Mouse (Mus musculus) CH12F3 (cell line): ENCODE results near the gene Dcpp2.
"Not testable (repeated sequence)": the region's sequence is repeated elsewhere in the genome, so short reads cannot be mapped to it uniquely, and the experiment has no call there.

ENCODE experiments used
- in situ Hi-C: fragments of 300-500 bp; cut with MboI; formaldehyde crosslinking; loops from 2 replicates; pipeline ENCODE4 v1.14.3; 2020; ENCODE audit warnings: low sequenced_read_pairs

The Dcpp2 gene

DNA sequence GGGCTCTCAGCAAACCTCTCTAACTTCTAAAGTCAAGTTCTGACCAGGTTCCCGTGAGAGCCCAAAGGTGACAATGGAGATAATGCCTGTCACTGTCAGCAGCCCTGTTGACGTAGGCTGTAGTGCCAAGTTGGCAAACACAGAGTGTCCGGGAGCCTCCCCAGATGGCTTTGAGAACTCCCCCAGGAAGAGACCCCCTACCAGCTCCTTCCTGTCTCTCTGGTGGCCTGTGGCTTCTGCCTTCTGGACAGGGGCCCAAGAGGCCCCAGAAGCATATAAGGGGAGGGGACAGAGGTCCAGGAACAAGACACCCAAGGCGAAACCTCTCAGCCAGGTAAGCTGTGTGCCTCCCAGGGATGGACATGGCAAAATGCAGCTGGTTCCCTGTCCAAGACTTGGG lies at the start of gene Dcpp2, which contains the start of gene Dcpp1:
Dcpp2 (plus strand) TSS at position 305 of the 400 bp plus-strand sequence.
Dcpp1 (plus strand) TSS at position 301 of the 400 bp plus-strand sequence.
- in situ Hi-C loops: not testable (repeated sequence)

- in situ Hi-C loops: no loop called here
Observed at GRCm38 (mm10) chr17:23831201-23831600, 49.5 kb upstream of the Dcpp2 start.

GRCm38 (mm10) chr17:23836006-23836575 lies 44.6 kb upstream of the Dcpp2 start, which contains the start of gene Prss33:
Gene Prss33, minus strand, starts transcription at chr17:23836056.
- in situ Hi-C loops: no loop called here

DNA sequence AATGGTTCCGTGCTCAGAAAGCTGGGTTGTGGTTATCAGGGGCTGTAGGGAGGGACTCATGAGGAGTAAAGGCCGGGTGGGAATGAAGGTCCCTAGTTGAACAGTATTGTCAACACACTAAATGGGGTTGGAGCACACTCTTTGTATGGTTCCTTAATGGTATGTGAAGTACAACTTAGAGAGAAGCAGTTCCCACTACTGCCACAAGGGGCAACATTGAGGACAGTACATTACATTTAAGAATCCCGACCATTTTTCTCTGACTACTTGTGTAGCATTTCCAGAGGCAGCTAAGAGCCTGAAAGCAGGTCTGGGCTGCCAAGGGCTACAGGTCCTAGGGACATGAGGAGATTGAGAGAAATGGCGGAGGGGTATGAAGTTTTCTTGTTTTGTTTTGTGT lies 39.5 kb upstream of the Dcpp2 start:
- in situ Hi-C loops: no loop called here

- in situ Hi-C loops: no loop called here
Observed at GRCm38 (mm10) chr17:23843141-23843811, 37.4 kb upstream of the Dcpp2 start.

DNA sequence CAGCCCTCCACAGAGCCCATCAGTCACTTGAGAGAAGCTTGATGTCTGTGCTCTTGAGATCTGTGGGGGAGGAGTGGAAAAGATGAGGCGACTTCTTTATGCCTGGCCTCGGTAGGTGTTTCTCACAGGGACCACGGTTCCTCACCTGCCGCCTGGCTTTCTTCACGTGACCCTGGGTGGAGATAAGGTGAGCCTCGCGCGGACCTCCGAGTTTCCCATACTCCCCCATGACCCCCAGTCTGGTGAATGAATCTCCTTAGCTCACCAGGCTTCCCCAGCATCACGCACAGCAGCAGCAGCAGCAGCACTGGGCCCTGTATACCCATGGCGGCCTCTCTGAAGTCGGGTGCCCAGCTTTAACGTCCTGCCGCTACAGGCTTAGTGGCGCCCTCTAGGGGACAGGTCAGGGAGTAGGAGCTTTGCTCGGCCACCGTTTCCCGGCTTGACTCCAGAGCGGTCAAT lies 36.8 kb upstream of the Dcpp2 start, which contains the start of the genes Prss32 and Prss41:
Prss32 (plus strand) TSS at position 44 of the 462 bp plus-strand sequence.
Prss41 (minus strand) TSS at position 361 of the 462 bp plus-strand sequence.
- in situ Hi-C loops: no loop called here

GRCm38 (mm10) chr17:23850028-23850427 lies 30.7 kb upstream of the Dcpp2 start:
- in situ Hi-C loops: no loop called here

DNA sequence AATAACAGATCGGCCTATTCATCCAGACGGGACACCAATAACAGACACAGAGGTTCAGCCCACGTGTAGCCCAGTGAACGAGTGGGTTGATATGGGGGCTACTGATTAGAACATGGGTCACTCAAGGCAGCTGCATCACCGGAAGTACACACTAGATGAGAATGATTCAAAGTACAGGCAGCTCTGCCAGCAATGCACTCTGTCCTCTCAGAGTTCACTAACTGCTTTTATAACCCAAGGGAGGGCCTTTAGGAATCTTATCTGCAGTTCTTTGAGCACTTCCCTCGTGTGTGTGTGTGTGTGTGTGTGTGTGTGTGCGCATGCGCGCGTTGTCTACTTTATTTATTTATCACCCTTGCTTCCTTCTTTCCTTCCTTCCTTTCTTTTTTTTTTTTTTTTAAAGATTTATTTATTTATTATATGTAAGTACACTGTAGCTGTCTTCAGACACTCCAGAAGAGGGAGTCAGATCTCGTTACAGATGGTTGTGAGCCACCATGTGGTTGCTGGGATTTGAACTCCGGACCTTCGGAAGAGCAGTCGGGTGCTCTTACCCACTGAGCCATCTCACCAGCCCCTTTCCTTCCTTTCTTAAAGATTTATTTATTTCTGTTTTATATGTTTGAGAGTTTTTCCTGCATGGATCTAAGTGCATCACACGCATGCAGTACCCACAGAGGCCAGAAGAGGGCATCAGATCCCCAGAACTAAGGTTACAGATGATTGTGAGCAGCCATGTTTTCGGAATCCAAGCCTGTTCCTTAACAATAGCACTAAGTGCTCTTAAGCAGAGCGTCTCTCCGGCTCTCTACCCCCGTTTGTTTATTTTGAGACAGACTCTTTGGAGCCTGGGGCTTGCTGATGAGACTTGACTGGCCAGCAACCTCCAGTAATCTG lies 29.6 kb upstream of the Dcpp2 start:
- in situ Hi-C loops: no loop called here

DNA sequence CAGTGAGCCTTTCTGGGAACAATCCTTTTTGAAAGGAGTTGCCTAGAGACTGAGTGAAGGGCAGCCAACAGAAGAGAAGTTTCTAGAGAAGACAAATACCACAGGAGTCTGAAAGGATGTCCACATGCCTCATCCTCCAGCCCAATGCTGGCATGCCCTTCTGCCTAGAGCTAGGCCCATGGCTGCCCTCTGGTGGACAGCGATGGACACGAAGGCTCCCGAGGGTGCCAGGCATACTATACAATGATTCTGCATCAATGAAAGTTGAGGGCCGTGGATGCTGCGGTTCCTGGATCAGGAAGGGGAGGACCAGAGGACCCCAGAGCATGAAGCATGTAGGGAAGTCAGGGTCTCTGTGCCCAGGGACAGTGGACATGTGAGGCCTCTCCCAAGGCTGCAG lies 27.4 kb upstream of the Dcpp2 start:
- in situ Hi-C loops: no loop called here

DNA sequence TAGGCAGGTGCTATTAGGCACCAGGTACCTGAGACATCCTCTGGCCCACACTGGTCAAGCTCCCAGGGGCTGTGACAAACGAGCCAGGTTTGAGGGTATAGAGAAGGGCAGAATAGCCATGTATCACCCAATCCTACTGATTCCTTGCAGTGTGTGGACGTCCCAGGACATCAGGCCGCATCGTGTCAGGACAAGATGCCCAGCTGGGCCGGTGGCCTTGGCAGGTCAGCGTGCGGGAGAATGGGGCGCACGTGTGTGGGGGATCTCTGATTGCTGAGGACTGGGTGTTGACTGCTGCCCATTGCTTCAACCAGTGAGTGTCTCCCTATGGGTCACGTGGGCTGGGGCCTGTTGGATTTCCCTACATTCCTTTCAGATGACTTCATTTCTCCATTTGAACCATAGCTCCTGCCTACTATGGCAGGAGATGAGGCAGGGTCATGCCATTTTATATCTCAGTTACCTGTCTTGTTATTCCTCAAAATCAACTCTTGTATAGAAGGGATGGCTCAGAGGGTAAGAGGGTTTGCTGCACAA lies 26.4 kb upstream of the Dcpp2 start:
- in situ Hi-C loops: no loop called here

DNA sequence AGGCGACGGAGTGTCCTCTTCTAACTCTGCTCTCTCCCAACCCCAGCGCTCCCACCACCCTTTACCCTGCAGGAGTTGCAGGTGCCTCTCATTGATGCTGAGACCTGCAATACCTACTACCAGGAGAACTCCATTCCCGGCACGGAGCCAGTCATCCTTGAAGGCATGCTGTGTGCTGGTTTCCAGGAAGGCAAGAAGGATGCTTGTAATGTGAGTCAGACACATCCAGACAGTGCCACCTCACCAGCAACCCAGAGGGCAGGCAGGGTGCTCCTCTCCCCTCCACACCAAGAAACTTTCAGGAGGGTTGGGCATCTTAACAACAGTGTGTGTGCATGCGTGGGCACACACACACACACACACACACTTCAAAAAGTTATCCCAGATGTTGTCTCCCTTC lies 23.5 kb upstream of the Dcpp2 start:
- in situ Hi-C loops: no loop called here

GRCm38 (mm10) chr17:23857913-23858312 lies 22.8 kb upstream of the Dcpp2 start:
- in situ Hi-C loops: no loop called here

DNA sequence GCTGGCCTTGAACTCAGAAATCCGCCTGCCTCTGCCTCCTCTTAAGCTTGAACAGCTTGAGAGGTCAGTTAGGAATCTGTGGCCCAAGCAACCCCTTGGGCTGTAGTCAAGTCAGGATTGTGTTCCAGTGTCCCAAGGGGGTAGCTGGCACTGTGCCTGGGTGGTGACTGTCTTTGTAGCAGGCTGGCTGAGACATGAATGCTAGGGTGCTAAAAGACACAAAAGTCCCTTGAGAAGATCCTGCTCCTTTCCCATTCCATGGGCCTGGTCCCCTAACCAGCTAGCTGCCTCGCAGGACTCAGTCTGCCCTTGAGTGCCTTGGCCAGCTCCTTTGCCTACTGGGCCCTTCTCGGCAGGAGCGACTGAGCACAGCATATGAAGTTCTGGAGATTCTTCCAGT lies 17.8 kb upstream of the Dcpp2 start:
- in situ Hi-C loops: no loop called here

DNA sequence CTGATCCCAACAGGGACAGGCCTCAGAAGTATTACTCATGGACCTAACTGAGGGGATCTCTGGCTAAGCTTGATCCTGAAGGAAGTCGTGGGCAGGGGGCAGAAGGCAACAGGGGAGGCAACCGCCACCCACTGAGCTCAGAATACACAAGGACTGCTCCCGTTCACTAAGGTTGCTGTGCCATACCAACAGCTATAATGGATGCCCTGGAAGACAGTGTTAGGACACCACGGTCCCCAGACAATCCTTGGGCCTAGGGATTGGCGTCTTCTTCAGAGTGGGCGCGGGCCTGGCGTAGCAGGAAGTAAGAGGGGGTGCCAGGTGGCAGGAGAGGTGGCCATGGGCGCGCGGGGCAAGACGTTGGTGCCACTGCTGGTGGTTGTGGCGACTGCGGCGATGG lies 12.9 kb upstream of the Dcpp2 start, which contains the start of gene Prss21:
Prss21 (plus strand) TSS at position 301 of the 400 bp plus-strand sequence.
- in situ Hi-C loops: no loop called here

- in situ Hi-C loops: no loop called here
Observed at GRCm38 (mm10) chr17:23868513-23868912, 12.2 kb upstream of the Dcpp2 start.

GRCm38 (mm10) chr17:23873884-23874856 lies 6.5 kb upstream of the Dcpp2 start:
- in situ Hi-C loops: loop anchor here (5.0 kb wide), 1 partner anchor 83 kb away; the partner anchor contains the start of gene Sbpl

DNA sequence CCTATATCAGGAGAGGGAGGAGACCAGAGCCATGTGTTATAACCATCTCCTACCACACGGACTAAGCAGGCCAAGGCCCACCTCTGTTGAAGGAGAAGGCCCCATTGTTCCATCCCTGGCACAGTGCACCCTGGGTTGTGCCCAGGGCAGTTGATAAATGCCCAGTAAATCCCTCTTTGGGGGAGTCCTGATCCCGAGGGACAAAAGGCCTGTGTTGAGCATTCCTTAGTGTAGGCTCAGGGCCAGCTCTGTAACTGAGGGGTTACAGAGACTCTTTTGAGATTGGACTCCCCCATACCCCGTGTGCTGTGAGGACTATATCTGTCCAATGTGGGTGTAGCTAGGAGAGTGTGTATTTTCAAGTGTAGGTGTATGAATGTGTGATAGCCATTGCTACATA lies 3.9 kb upstream of the Dcpp2 start:
- in situ Hi-C loops: no loop called here

- in situ Hi-C loops: no loop called here
Observed at GRCm38 (mm10) chr17:23877166-23877565, 3.5 kb upstream of the Dcpp2 start.

- in situ Hi-C loops: not testable (repeated sequence)
Observed at GRCm38 (mm10) chr17:23917158-23917557, 36.5 kb downstream of the Dcpp2 start, which contains the start of gene Dcpp3. Gene Dcpp3, plus strand, starts transcription at chr17:23917458.
